Mouse (Mus musculus): ENCODE measurements at regions not wholly inside any gene's neighbourhood (a gene's known extent, or its start where the extent isn't known, plus 50 kb on each side); places are given as distances from the start of the nearest gene placed in this dataset.

- peak; percentile 5 for DNase-seq
These were observed 955.0 kb upstream of the Pcdh10 start for GRCm38 (mm10) chr3:44423166-44423565.

GRCm38 (mm10) chr3:44468078-44468477, 910.1 kb upstream of the Pcdh10 start:
- DNase-seq: no peak
